Mouse (Mus musculus): ENCODE data around the gene Sh3rf1. TPM values are rescaled to one million over a fixed set of nuclear protein-coding genes. Genes with fewer than 3 reads are reported as not detected.
A peak's percentile ranks its signal among the peaks of the same experiment; 100 is the strongest.

Gene Sh3rf1
- 4.8 and 5.0 TPM in 2 replicates for polyA plus RNA-seq (2015; fragmentation: Nextera tagmentation; extraction: Ambion mirVana)

GRCm38 (mm10) chr8:61223729-61224379 lies at the start of gene Sh3rf1:
TSS of gene Sh3rf1 (plus strand) at chr8:61223872.
- Histone ChIP-seq H3K36me3 (ENCODE audit: control insufficient read depth, insufficient read depth, low read length) (no peaks in the 10 kb centered on the region; the same call in 1 of the 2 replicates), H3K27ac (replicated peaks) (peak within 1 kb of the TSS; percentile 88), H3K4me2 (replicated peaks; ENCODE audit: low read depth) (peak within 1 kb of the TSS; percentile 92), H3K4me1 (replicated peaks; ENCODE audit: control insufficient read depth, insufficient read depth) (no peaks in the 10 kb centered on the region; the same call in 1 of the 2 replicates), H3K27me3 (ENCODE audit: control insufficient read depth, insufficient read depth, low read length) (no peaks in the 10 kb centered on the region), H3K9me3 (ENCODE audit: control insufficient read depth, low read length) (no peaks in the 10 kb centered on the region), H3K9ac (ENCODE audit: low read length) (peak within 1 kb of the TSS; percentile 78), H3K4me3 (ENCODE audit: low read depth, low read length) (peak within 1 kb of the TSS; percentile 80)
- peak; percentile 53 for TF ChIP-seq CTCF (IDR thresholded peaks at IDR 0.05; ENCODE audit: low read depth)
- TF ChIP-seq EP300 (optimal IDR thresholded peaks at IDR 0.05) = no peak
- ATAC-seq (ENCODE audit: low FRiP score, low TSS enrichment) (peak; percentile 94), DNase-seq (ENCODE audit: low spot score) (peak; percentile 89)
- whole genome bisulfite sequencing = under 1% methylated on average over 59 of the region's 84 CpGs

- Histone ChIP-seq H3K36me3 (ENCODE audit: control insufficient read depth, insufficient read depth, low read length) (no peaks in the 10 kb centered on the region), H3K27me3 (ENCODE audit: control insufficient read depth, insufficient read depth, low read length) (no peaks in the 10 kb centered on the region), H3K4me1 (replicated peaks; ENCODE audit: control insufficient read depth, insufficient read depth) (no peaks in the 10 kb centered on the region), H3K27ac (replicated peaks) (no peak overlapping the region), H3K9me3 (ENCODE audit: control insufficient read depth, low read length) (no peaks in the 10 kb centered on the region), H3K4me2 (replicated peaks; ENCODE audit: low read depth) (no peak overlapping the region), H3K9ac (ENCODE audit: low read length) (no peak overlapping the region), H3K4me3 (ENCODE audit: low read depth, low read length) (no peak overlapping the region)
- TF ChIP-seq CTCF (IDR thresholded peaks at IDR 0.05; ENCODE audit: low read depth) (no peak), EP300 (optimal IDR thresholded peaks at IDR 0.05) (no peak)
- DNase-seq (ENCODE audit: low spot score) (no peak), ATAC-seq (ENCODE audit: low FRiP score, low TSS enrichment) (no peak)
- WGBS = 75% methylated on average over 7 of the region's 7 CpGs
Measured at GRCm38 (mm10) chr8:61173921-61174492, 49.7 kb upstream of the Sh3rf1 start.

DNA sequence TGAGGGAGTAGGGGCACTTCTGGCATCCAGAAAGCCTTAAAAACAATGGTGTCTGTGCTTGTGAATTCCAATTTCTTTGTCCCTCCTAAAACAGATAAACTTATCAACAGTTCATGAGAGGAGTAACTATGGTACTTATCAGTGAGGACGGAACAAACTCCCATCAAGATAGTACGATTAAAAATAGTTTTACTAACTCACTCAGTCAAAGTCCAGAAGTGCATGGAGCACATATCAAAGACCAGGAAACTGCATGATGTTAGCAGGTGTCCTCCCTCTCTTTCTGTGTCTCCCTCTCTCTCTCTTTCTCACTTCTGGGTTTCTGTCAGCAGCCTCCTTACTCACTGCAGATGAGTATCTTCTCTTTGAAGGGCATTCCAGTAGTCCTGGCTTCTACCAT lies 47.8 kb upstream of the Sh3rf1 start:
- Histone ChIP-seq H3K36me3 (ENCODE audit: control insufficient read depth, insufficient read depth, low read length) (no peaks in the 10 kb centered on the region), H3K4me1 (replicated peaks; ENCODE audit: control insufficient read depth, insufficient read depth) (no peaks in the 10 kb centered on the region), H3K9ac (ENCODE audit: low read length) (no peak overlapping the region), H3K4me3 (ENCODE audit: low read depth, low read length) (no peak overlapping the region), H3K9me3 (ENCODE audit: control insufficient read depth, low read length) (no peaks in the 10 kb centered on the region), H3K27ac (replicated peaks) (no peak overlapping the region), H3K4me2 (replicated peaks; ENCODE audit: low read depth) (no peak overlapping the region), H3K27me3 (ENCODE audit: control insufficient read depth, insufficient read depth, low read length) (no peaks in the 10 kb centered on the region)
- TF ChIP-seq EP300 (optimal IDR thresholded peaks at IDR 0.05) (no peak), CTCF (IDR thresholded peaks at IDR 0.05; ENCODE audit: low read depth) (no peak)
- no peak for ATAC-seq (ENCODE audit: low FRiP score, low TSS enrichment)
- DNase-seq (ENCODE audit: low spot score) = no peak
- WGBS = 83% methylated on average over 2 of the region's 2 CpGs

- no peak overlapping the region for H3K4me2 ChIP-seq (replicated peaks; ENCODE audit: low read depth)
- DNase-seq (ENCODE audit: low spot score) (no peak), ATAC-seq (ENCODE audit: low FRiP score, low TSS enrichment) (no peak)
- no peak overlapping the region for H3K9ac ChIP-seq (ENCODE audit: low read length)
- no peak overlapping the region for H3K27ac ChIP-seq (replicated peaks)
- H3K36me3 ChIP-seq (ENCODE audit: control insufficient read depth, insufficient read depth, low read length) = no peaks in the 10 kb centered on the region
- H3K27me3 ChIP-seq (ENCODE audit: control insufficient read depth, insufficient read depth, low read length) = no peaks in the 10 kb centered on the region
- H3K4me1 ChIP-seq (replicated peaks; ENCODE audit: control insufficient read depth, insufficient read depth) = 0 out of 2 replicates have a peak, but pooled peaks cover 2% of the 10 kb centered on the region
- TF ChIP-seq CTCF (IDR thresholded peaks at IDR 0.05; ENCODE audit: low read depth) = no peak
- TF ChIP-seq EP300 (optimal IDR thresholded peaks at IDR 0.05) = no peak
- H3K4me3 ChIP-seq (ENCODE audit: low read depth, low read length) = no peak overlapping the region
- 68% methylated on average over 12 of the region's 12 CpGs for WGBS
- H3K9me3 ChIP-seq (ENCODE audit: control insufficient read depth, low read length) = no peaks in the 10 kb centered on the region
Measured at GRCm38 (mm10) chr8:61177680-61178593, 45.7 kb upstream of the Sh3rf1 start.

GRCm38 (mm10) chr8:61178594-61179140 lies 45.0 kb upstream of the Sh3rf1 start:
- 72% methylated on average over 11 of the region's 11 CpGs for WGBS
- Histone ChIP-seq H3K9ac (ENCODE audit: low read length) (no peak overlapping the region), H3K27me3 (ENCODE audit: control insufficient read depth, insufficient read depth, low read length) (no peaks in the 10 kb centered on the region), H3K4me2 (replicated peaks; ENCODE audit: low read depth) (no peak overlapping the region), H3K4me3 (ENCODE audit: low read depth, low read length) (no peak overlapping the region), H3K9me3 (ENCODE audit: control insufficient read depth, low read length) (no peaks in the 10 kb centered on the region), H3K4me1 (replicated peaks; ENCODE audit: control insufficient read depth, insufficient read depth) (0 out of 2 replicates have a peak, but pooled peaks cover 2% of the 10 kb centered on the region), H3K27ac (replicated peaks) (no peak overlapping the region), H3K36me3 (ENCODE audit: control insufficient read depth, insufficient read depth, low read length) (no peaks in the 10 kb centered on the region)
- DNase-seq (ENCODE audit: low spot score) (no peak), ATAC-seq (ENCODE audit: low FRiP score, low TSS enrichment) (no peak)
- TF ChIP-seq CTCF (IDR thresholded peaks at IDR 0.05; ENCODE audit: low read depth) (no peak), EP300 (optimal IDR thresholded peaks at IDR 0.05) (no peak)
